Mouse (Mus musculus) E14TG2a.4 (cell line): ENCODE results near the gene Zfp821.

Source experiments
- CTCF ChIP-seq: conservative IDR thresholded peaks from 2 replicates; pipeline ENCODE4 v1.5.1; 2014; ENCODE audit warnings: low read length
- NANOG ChIP-seq: IDR thresholded peaks from 2 replicates; pipeline ENCODE4 v1.6.1; 2014; ENCODE audit warnings: borderline replicate concordance, low read length, mixed read lengths
- POU5F1 ChIP-seq: IDR thresholded peaks from 2 replicates; pipeline ENCODE4 v1.6.1; 2014; ENCODE audit warnings: low read length, borderline replicate concordance

GRCm38 (mm10) chr8:109656860-109657259, 48.5 kb upstream of the Zfp821 start:
- no peak for TF ChIP-seq CTCF
- no peak for TF ChIP-seq NANOG
- TF ChIP-seq POU5F1 = no peak
